In the genomic region with DNA sequence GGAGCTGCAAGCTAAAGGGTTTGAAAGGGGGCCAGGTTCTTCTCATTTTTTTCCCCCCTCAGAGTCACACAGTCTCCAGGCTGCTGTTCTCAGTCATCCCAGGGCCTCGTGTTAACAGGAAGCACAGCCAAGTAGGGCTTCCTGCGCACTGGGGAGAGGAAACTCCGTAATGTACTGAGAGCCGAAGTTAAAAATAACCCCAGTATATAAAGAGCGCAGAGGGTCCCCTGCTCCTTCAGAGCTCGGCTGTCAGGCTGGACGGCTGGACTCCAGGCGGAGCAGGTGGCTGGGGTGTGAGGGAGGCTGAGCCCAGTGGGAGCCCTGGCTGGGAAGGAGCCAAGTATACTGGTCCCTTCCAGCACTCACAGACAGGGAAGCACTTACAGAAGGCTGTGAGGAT, we compare ENCODE assay signal across 9 mouse cellular contexts. TPM values are rescaled to one million over a fixed set of nuclear protein-coding genes. Genes with fewer than 3 reads are reported as not detected.
DNase-seq lines count a peak whose midpoint lies in the region; ATAC-seq lines count a peak whose summit lies in the region.
"Had no signal": no experiment of that assay in that cellular context is flagged by ENCODE, and none has a peak within 500 bp of the region (broad histone marks: within the 10 kb centered on the region; RNA-seq: fewer than 3 reads in every experiment).

No protein-coding gene starts in this region.

- no peaks in the 10 kb centered on the region for H3K9me3 ChIP-seq in hindbrain, embryonic 13.5 days
- no peaks in the 10 kb centered on the region for H3K9me3 ChIP-seq in hindbrain, embryonic 12.5 days (replicated peaks)
- no peaks in the 10 kb centered on the region; the same call in 1 of the 2 replicates for H3K9me3 ChIP-seq in megakaryocyte, embryonic 14.5 days
- H3K9me3 ChIP-seq in stomach, embryonic 16.5 days (replicated peaks; ENCODE audit: control insufficient read depth, low read length), result no peaks in the 10 kb centered on the region
- H3K9me3 ChIP-seq: midbrain, embryonic 12.5 days had no signal

- H3K4me2 ChIP-seq in hindbrain, embryonic 13.5 days, result no peak overlapping the region
- H3K4me2 ChIP-seq in hindbrain, embryonic 12.5 days (replicated peaks), result no peak overlapping the region
- no peak overlapping the region for H3K4me2 ChIP-seq in stomach, embryonic 16.5 days (ENCODE audit: low read depth, low read length)
- H3K4me2 ChIP-seq: midbrain, embryonic 12.5 days had no signal

- intact Hi-C loops in gastrocnemius, postnatal 14 days (cut with DNase I; ENCODE audit: low total_unique reads), result no loop called here
- intact Hi-C loops in left cerebral cortex, postnatal 36 days (cut with DNase I), result no loop called here

- peak overlapping the region; percentile 24; the same call in 1 of the 2 replicates for H3K27ac ChIP-seq in hindbrain, embryonic 13.5 days
- no peak overlapping the region for H3K27ac ChIP-seq in hindbrain, embryonic 12.5 days
- peak overlapping the region; percentile 82 for H3K27ac ChIP-seq in stomach, embryonic 16.5 days (ENCODE audit: low read length)
- H3K27ac ChIP-seq: midbrain, embryonic 12.5 days had no signal

- no peaks in the 10 kb centered on the region for H3K27me3 ChIP-seq in hindbrain, embryonic 13.5 days
- no peaks in the 10 kb centered on the region for H3K27me3 ChIP-seq in hindbrain, embryonic 12.5 days
- H3K27me3 ChIP-seq in megakaryocyte, embryonic 14.5 days (replicated peaks), result peaks cover 24% of the 10 kb centered on the region
- H3K27me3 ChIP-seq in stomach, embryonic 16.5 days (ENCODE audit: control insufficient read depth, insufficient read depth, low read length), result no peaks in the 10 kb centered on the region
- H3K27me3 ChIP-seq: midbrain, embryonic 12.5 days had no signal

- peak; percentile 81 for DNase-seq in cerebellum, adult 8-10 months
- peak; percentile 93 for DNase-seq in gastrocnemius, postnatal 14 days
- peak; percentile 85 for DNase-seq in kidney, adult 11 months
- peak; percentile 63 to 65 for DNase-seq in left cerebral cortex, postnatal 36 days (ENCODE audit: low spot score in 2 of 2)

- 61% methylated on average over 8 of the region's 8 CpGs for WGBS in hindbrain, embryonic 13.5 days
- WGBS in hindbrain, embryonic 12.5 days, result 53% methylated on average over 8 of the region's 8 CpGs
- 18% methylated on average over 8 of the region's 8 CpGs for WGBS in stomach, embryonic 16.5 days

- peak; percentile 73; the same call in 1 of the 2 replicates for ATAC-seq in hindbrain, embryonic 13.5 days (ENCODE audit: low FRiP score)
- ATAC-seq in hindbrain, embryonic 12.5 days (ENCODE audit: low FRiP score), result no peak
- peak; percentile 95 for ATAC-seq in stomach, embryonic 16.5 days (ENCODE audit: insufficient read depth, low FRiP score)

- no peaks in the 10 kb centered on the region for H3K36me3 ChIP-seq in hindbrain, embryonic 13.5 days
- H3K36me3 ChIP-seq in hindbrain, embryonic 12.5 days, result no peaks in the 10 kb centered on the region
- H3K36me3 ChIP-seq in megakaryocyte, embryonic 14.5 days (replicated peaks; ENCODE audit: low read length), result peaks cover 2% of the 10 kb centered on the region
- H3K36me3 ChIP-seq in stomach, embryonic 16.5 days (ENCODE audit: control insufficient read depth, insufficient read depth, low read length), result no peaks in the 10 kb centered on the region
- H3K36me3 ChIP-seq: midbrain, embryonic 12.5 days had no signal

- no peaks in the 10 kb centered on the region; the same call in 1 of the 2 replicates for H3K4me1 ChIP-seq in hindbrain, embryonic 13.5 days (replicated peaks)
- 0 out of 2 replicates have a peak, but pooled peaks cover 3% of the 10 kb centered on the region for H3K4me1 ChIP-seq in hindbrain, embryonic 12.5 days
- peaks cover 53% of the 10 kb centered on the region for H3K4me1 ChIP-seq in megakaryocyte, embryonic 14.5 days
- H3K4me1 ChIP-seq in stomach, embryonic 16.5 days (ENCODE audit: control insufficient read depth, insufficient read depth, low read length), result peaks cover 9% of the 10 kb centered on the region; the same call in 1 of the 2 replicates
- H3K4me1 ChIP-seq: midbrain, embryonic 12.5 days had no signal

- H3K9ac ChIP-seq in hindbrain, embryonic 13.5 days, result no peak overlapping the region
- no peak overlapping the region for H3K9ac ChIP-seq in hindbrain, embryonic 12.5 days
- no peak overlapping the region for H3K9ac ChIP-seq in stomach, embryonic 16.5 days (ENCODE audit: low read length)
- H3K9ac ChIP-seq: midbrain, embryonic 12.5 days had no signal

- H3K4me3 ChIP-seq in hindbrain, embryonic 13.5 days, result no peak overlapping the region
- no peak overlapping the region for H3K4me3 ChIP-seq in hindbrain, embryonic 12.5 days
- peak overlapping the region; percentile 89 for H3K4me3 ChIP-seq in megakaryocyte, embryonic 14.5 days (replicated peaks)
- no peak overlapping the region for H3K4me3 ChIP-seq in stomach, embryonic 16.5 days (replicated peaks; ENCODE audit: low read length)
- H3K4me3 ChIP-seq: midbrain, embryonic 12.5 days had no signal

RNA-seq across cellular contexts. Expression of a gene that starts 9.4 kb away (rescaled TPM):
- polyA plus RNA-seq in hindbrain, embryonic 13.5 days (2015; fragmentation: Nextera tagmentation; extraction: Ambion mirVana), result 15.4 TPM in 2 replicates
- 19.1 and 21.2 TPM in 2 replicates for polyA plus RNA-seq in hindbrain, embryonic 12.5 days (2016; fragmentation: Nextera tagmentation; extraction: Ambion mirVana)
- total RNA-seq in gastrocnemius, postnatal 14 days (2021), result 1 to 10 TPM; 5.1 to 7.5 TPM
- total RNA-seq in left cerebral cortex, postnatal 36 days (2021), result 1 to 10 TPM; 5.2 to 6.4 TPM
- polyA plus RNA-seq in megakaryocyte, embryonic 14.5 days (2012; ENCODE audit: insufficient read depth, low replicate concordance), result 27.5 and 64.2 TPM in 2 replicates
- polyA plus RNA-seq in stomach, embryonic 16.5 days (2015; fragmentation: Nextera tagmentation; extraction: Ambion mirVana), result 19.2 and 30.6 TPM in 2 replicates

RNA-seq across cellular contexts. Expression of a gene that starts 23.2 kb away (rescaled TPM):
- polyA plus RNA-seq in hindbrain, embryonic 13.5 days (2015; fragmentation: Nextera tagmentation; extraction: Ambion mirVana), result 5.0 and 5.9 TPM in 2 replicates
- polyA plus RNA-seq in hindbrain, embryonic 12.5 days (2016; fragmentation: Nextera tagmentation; extraction: Ambion mirVana), result 9.4 and 10.3 TPM in 2 replicates
- total RNA-seq in gastrocnemius, postnatal 14 days (2021), result 10 to 100 TPM; 19.1 to 24.1 TPM
- 10 to 100 TPM; 13.5 to 22.2 TPM for total RNA-seq in left cerebral cortex, postnatal 36 days (2021)
- polyA plus RNA-seq in megakaryocyte, embryonic 14.5 days (2012; ENCODE audit: insufficient read depth, low replicate concordance), result 21.5 and 29.5 TPM in 2 replicates
- 3.8 and 4.0 TPM in 2 replicates for polyA plus RNA-seq in stomach, embryonic 16.5 days (2015; fragmentation: Nextera tagmentation; extraction: Ambion mirVana)

RNA-seq across cellular contexts. Expression of a gene that starts 55.9 kb away (rescaled TPM):
- polyA plus RNA-seq in hindbrain, embryonic 13.5 days (2015; fragmentation: Nextera tagmentation; extraction: Ambion mirVana), result 247 and 261 TPM in 2 replicates
- polyA plus RNA-seq in hindbrain, embryonic 12.5 days (2016; fragmentation: Nextera tagmentation; extraction: Ambion mirVana), result 194 and 197 TPM in 2 replicates
- 10 to 100 TPM; 24.7 to 27.2 TPM for total RNA-seq in gastrocnemius, postnatal 14 days (2021)
- 10 to 100 TPM; 75.3 to 84.9 TPM for total RNA-seq in left cerebral cortex, postnatal 36 days (2021)
- polyA plus RNA-seq in megakaryocyte, embryonic 14.5 days (2012; ENCODE audit: insufficient read depth, low replicate concordance), result 188 and 196 TPM in 2 replicates
- 90.3 and 97.1 TPM in 2 replicates for polyA plus RNA-seq in stomach, embryonic 16.5 days (2015; fragmentation: Nextera tagmentation; extraction: Ambion mirVana)
